Mouse (Mus musculus) megakaryocyte-erythroid progenitor cell, adult 5-6 weeks (primary cell): ENCODE data around the gene Gm8947. TPM values are rescaled to one million over a fixed set of nuclear protein-coding genes. Genes with fewer than 3 reads are reported as not detected.

ENCODE experiments used
- ATAC-seq: replicated peaks from 2 replicates; pipeline ENCODE4 v1.8.0; 2016; ENCODE audit warnings: mild to moderate bottlenecking, inconsistent platforms; ENCODE audit not compliant: severe bottlenecking, poor library complexity, low FRiP score, low TSS enrichment
- total RNA-seq, 2 experiments: library from RNA; stranded (forward) in 1 of 2; stranded (reverse) in 1 of 2; fragments of 200-1000, 215-1000 nt in 1 of 2; fragments of >200 nt in 1 of 2; fragmentation: Nextera tagmentation in 1 of 2; gene quantifications; 2 replicates each; pipeline ENCODE4 v1.2.3; 2014 to 2017

Gm8947 gene
- total RNA-seq, 2 experiments from 2014 or later = not detected

GRCm38 (mm10) chr1:151219045-151219444 is 26.9 kb downstream of the Gm8947 start:
- no peak for ATAC-seq

- no peak for ATAC-seq
These were observed 27.9 kb downstream of the Gm8947 start for GRCm38 (mm10) chr1:151220098-151220497.

- ATAC-seq = no peak
These were observed 30.5 kb downstream of the Gm8947 start for GRCm38 (mm10) chr1:151222561-151223267.

DNA sequence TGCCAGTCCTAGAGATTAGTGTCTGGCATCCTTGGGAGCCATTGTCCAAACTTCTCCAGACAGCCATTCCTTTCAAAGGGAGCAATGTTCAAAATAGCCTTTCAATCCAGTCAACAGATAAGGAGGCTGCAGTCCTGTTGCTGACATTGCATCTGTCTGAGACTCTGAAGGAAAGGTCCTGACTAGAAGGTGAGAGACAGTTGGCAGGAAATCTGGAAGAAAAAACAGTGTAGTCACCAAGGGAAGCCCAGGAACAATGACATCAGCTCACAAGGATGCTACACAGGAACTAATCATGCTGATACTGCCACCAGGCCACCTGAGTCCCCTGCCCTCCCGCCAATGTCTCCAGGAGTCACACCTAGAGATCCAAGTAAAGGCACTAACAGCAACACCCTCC is 31.2 kb downstream of the Gm8947 start:
- no peak for ATAC-seq

DNA sequence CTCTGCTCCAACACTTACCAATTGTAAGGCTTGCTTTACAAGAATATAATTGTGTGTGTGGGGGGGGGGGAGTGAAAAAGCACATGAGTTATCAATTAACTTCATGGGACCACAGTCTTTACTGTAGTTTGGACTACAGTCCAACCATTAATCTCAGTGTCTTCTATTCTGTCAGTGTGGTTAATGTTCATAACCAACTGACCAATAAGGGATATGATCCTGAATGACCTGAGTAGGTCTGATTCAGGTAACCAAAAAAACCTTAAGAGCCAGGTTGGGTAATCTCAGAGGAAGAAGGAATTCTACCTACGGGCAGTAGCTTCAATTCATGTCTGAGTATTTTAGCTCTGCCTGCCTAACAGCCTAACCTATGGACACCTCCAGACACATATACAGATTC is 32.4 kb downstream of the Gm8947 start:
- ATAC-seq = no peak

GRCm38 (mm10) chr1:151227506-151227905 is 35.3 kb downstream of the Gm8947 start:
- ATAC-seq = no peak

GRCm38 (mm10) chr1:151228320-151228989 is 36.3 kb downstream of the Gm8947 start:
- no peak for ATAC-seq

DNA sequence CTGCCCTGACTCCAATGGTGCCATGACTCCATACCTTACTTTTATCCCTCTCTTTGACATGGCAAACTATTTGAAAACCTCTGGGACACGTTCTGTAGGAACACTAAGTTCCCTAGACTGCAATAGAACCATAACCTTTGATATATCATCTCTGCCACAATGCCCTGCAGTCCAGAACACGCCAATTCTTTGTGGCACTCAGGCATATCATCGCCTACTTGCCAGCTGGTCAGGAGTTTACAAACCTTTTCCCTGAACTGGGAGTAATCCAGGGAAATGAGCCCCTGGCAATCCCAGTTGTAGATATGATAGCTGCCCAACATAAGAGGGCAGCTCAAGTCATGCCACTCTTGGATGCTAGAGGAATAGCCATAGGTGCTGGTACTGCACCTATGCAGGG is 40.2 kb downstream of the Gm8947 start:
- no peak for ATAC-seq

DNA sequence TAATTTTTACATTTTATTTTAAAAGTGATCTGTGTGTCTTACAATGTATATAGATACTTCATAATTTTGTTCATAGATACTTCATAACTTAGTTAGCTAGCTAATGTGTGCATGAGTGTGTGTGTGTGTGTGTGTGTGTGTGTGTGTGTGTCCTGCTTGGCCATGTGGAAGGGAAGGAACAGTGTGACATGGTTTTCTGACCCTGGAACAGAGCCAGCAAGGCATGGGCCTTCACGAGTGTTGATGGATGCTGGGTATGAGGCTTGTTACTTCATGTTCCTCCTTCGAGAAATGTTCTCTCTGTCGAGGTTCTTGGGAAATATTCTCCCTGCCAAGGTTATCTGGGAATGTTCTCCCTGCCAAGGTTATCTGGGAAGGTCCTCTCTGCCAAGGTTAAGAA is 41.6 kb downstream of the Gm8947 start:
- no peak for ATAC-seq

- no peak for ATAC-seq
These were observed 43.4 kb downstream of the Gm8947 start for GRCm38 (mm10) chr1:151235574-151235973.

DNA sequence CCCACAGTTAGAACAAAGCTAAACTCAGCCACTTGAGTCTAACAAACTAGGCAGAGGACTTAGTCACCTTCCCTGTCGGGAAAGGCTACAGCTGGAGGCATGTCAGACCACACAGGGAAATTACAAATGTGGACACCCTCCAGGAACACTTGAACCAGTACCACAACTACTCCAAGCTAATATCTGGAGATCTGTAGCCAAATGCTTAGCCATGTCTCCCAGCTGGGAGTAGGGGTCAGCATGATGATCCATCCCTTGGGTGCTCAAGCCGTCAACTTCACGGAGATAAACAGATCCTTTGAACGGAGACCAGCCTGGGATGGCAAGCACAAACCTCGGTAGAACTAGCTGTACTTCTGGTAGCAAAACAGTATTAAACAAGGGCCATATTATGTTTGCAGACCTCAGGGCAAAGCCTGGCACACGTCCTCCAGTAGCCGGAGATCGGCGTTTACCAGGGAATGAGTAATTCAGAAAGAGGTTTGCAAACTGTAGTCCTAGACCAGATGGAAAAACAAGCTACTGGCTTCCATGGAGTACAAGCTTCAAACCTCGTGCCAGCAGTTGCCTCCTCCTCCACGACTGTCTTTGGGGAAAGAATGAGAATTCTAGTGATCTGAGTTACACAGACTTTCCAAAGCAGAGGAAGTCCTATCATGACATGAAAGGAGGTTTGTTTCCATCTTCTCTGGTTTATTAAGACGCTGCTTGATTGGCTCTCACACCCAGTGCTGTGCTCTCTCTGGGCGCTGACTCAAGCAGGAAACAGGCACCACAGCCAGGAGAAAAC is 44.2 kb downstream of the Gm8947 start:
- ATAC-seq = no peak

DNA sequence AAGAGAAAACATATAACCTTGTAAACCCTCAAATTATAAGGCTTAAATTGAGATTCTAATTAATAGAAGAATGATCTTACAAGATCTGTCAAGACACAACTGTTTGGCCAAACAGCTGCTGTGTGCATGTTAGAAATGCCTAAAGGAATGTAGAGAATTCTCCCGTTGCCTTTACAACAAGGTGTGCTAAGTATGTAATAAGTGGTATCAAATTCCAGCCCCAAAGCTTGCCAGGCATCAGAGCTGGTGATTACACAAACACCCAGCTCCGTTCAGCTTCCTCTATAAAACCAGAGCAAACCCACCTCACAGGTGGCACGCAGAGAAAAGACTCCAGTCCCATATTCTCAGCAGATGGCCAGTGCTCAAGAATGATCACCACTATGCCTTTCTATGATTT is 45.6 kb downstream of the Gm8947 start:
- no peak for ATAC-seq

- no peak for ATAC-seq
These were observed 51.2 kb downstream of the Gm8947 start for GRCm38 (mm10) chr1:151243332-151243731.

Other genes starting within 250 kb of the Gm8947 start
- gene Hmcn1, start 198.9 kb upstream of the Gm8947 start, total RNA-seq (2014; fragmentation: Nextera tagmentation) = 0.02 TPM in 1 of 2 replicates, not detected in the other
- not detected in 2 replicates for gene Hmcn1, start 198.9 kb upstream of the Gm8947 start, total RNA-seq (2017)
- gene Gm47985, start 9.8 kb upstream of the Gm8947 start, total RNA-seq (2014; fragmentation: Nextera tagmentation) = 0.69 TPM in 1 of 2 replicates, not detected in the other
- 0.19 TPM in 1 of 2 replicates, not detected in the other for gene Gm47985, start 9.8 kb upstream of the Gm8947 start, total RNA-seq (2017)
- not detected in 2 replicates for gene Gm47995, start 6.1 kb downstream of the Gm8947 start, total RNA-seq (2014; fragmentation: Nextera tagmentation)
- gene Gm47995, start 6.1 kb downstream of the Gm8947 start, total RNA-seq (2017) = 0.91 and 3.4 TPM in 2 replicates
- gene 3110040M04Rik, start 11.7 kb downstream of the Gm8947 start, total RNA-seq (2014; fragmentation: Nextera tagmentation) = not detected in 2 replicates
- 3.3 TPM in 1 of 2 replicates, not detected in the other for gene 3110040M04Rik, start 11.7 kb downstream of the Gm8947 start, total RNA-seq (2017)
- not detected in 2 replicates for gene Gm47996, start 17.8 kb downstream of the Gm8947 start, total RNA-seq (2014; fragmentation: Nextera tagmentation)
- not detected in 2 replicates for gene Gm47996, start 17.8 kb downstream of the Gm8947 start, total RNA-seq (2017)
- 209 and 234 TPM in 2 replicates for gene Ivns1abp, start 152.1 kb downstream of the Gm8947 start, total RNA-seq (2014; fragmentation: Nextera tagmentation)
- gene Ivns1abp, start 152.1 kb downstream of the Gm8947 start, total RNA-seq (2017) = 309 and 378 TPM in 2 replicates
- 22.3 and 41.0 TPM in 2 replicates for gene Swt1, start 236.1 kb downstream of the Gm8947 start, total RNA-seq (2014; fragmentation: Nextera tagmentation)
- 23.5 and 35.5 TPM in 2 replicates for gene Swt1, start 236.1 kb downstream of the Gm8947 start, total RNA-seq (2017)
- 42.4 and 44.1 TPM in 2 replicates for gene Trmt1l, start 236.2 kb downstream of the Gm8947 start, total RNA-seq (2014; fragmentation: Nextera tagmentation)
- 29.1 and 33.0 TPM in 2 replicates for gene Trmt1l, start 236.2 kb downstream of the Gm8947 start, total RNA-seq (2017)